Comparison of ENCODE assay signal across 11 mouse cellular contexts in genomic region chr4:155010870-155011269, GRCm38 (mm10). TPM values are rescaled to one million over a fixed set of nuclear protein-coding genes. Genes with fewer than 3 reads are reported as not detected.
DNase-seq lines count a peak whose midpoint lies in the region; ATAC-seq lines count a peak whose summit lies in the region.
"Had no signal": no experiment of that assay in that cellular context is flagged by ENCODE, and none has a peak within 500 bp of the region (broad histone marks: within the 10 kb centered on the region; RNA-seq: fewer than 3 reads in every experiment).

No protein-coding gene starts in this region.

- 93% methylated on average over 5 of the region's 5 CpGs for WGBS in limb, embryonic 10.5 days
- WGBS in kidney, embryonic 16.5 days: 82% methylated on average over 5 of the region's 5 CpGs

- peak; percentile 11 for DNase-seq in adrenal gland, adult 8-10 months
- DNase-seq in adrenal gland, adult 18-20 months (ENCODE audit: low spot score in 2 of 2): no peak
- peak; percentile 7 for DNase-seq in lung, postnatal 36 days
- no peak for DNase-seq in lung, adult 18-20 months
- peak; percentile 97 for DNase-seq in cerebellum, postnatal 10 days
- DNase-seq in limb, embryonic 10.5 days (ENCODE audit: low spot score): no peak
- DNase-seq in neural tube, embryonic 10.5 days (ENCODE audit: extremely low spot score, low spot score): no peak

- H3K9ac ChIP-seq in kidney, embryonic 16.5 days (replicated peaks; ENCODE audit: low read length): no peak overlapping the region
- H3K9ac ChIP-seq: embryonic facial prominence, embryonic 13.5 days; limb, embryonic 13.5 days had no signal

- no peaks in the 10 kb centered on the region for H3K36me3 ChIP-seq in limb, embryonic 10.5 days
- no peaks in the 10 kb centered on the region for H3K36me3 ChIP-seq in kidney, embryonic 16.5 days (ENCODE audit: insufficient read depth, low read length)
- H3K36me3 ChIP-seq: embryonic facial prominence, embryonic 13.5 days; limb, embryonic 13.5 days had no signal

- H3K4me1 ChIP-seq in limb, embryonic 10.5 days: peaks cover 52% of the 10 kb centered on the region
- 0 out of 2 replicates have a peak, but pooled peaks cover under 1% of the 10 kb centered on the region for H3K4me1 ChIP-seq in kidney, embryonic 16.5 days (ENCODE audit: insufficient read depth, low read length)
- H3K4me1 ChIP-seq: limb, embryonic 13.5 days had no signal

- no peaks in the 10 kb centered on the region for H3K9me3 ChIP-seq in limb, embryonic 10.5 days (replicated peaks)
- H3K9me3 ChIP-seq in kidney, embryonic 16.5 days (ENCODE audit: low read length): no peaks in the 10 kb centered on the region
- H3K9me3 ChIP-seq: embryonic facial prominence, embryonic 13.5 days; limb, embryonic 13.5 days had no signal

- H3K27ac ChIP-seq in limb, embryonic 10.5 days: 0 out of 2 replicates have a peak overlapping the region, but pooled peaks have one; percentile 20
- H3K27ac ChIP-seq in kidney, embryonic 16.5 days (ENCODE audit: low read length): no peak overlapping the region
- H3K27ac ChIP-seq: embryonic facial prominence, embryonic 13.5 days; limb, embryonic 13.5 days had no signal

- no peaks in the 10 kb centered on the region for H3K27me3 ChIP-seq in limb, embryonic 10.5 days (ENCODE audit: low read depth, poor library complexity, severe bottlenecking)
- H3K27me3 ChIP-seq in kidney, embryonic 16.5 days (ENCODE audit: insufficient read depth, low read length): no peaks in the 10 kb centered on the region
- H3K27me3 ChIP-seq: limb, embryonic 13.5 days had no signal

- H3K4me3 ChIP-seq in limb, embryonic 10.5 days: no peak overlapping the region
- no peak overlapping the region for H3K4me3 ChIP-seq in kidney, embryonic 16.5 days (ENCODE audit: low read length)
- H3K4me3 ChIP-seq: embryonic facial prominence, embryonic 13.5 days; limb, embryonic 13.5 days had no signal

- no peak overlapping the region for H3K4me2 ChIP-seq in kidney, embryonic 16.5 days (replicated peaks; ENCODE audit: low read depth, low read length)
- H3K4me2 ChIP-seq: embryonic facial prominence, embryonic 13.5 days; limb, embryonic 13.5 days had no signal

- ATAC-seq in kidney, embryonic 16.5 days (ENCODE audit: low FRiP score, low TSS enrichment): no peak

RNA-seq across cellular contexts. Expression of gene Plch2, which starts 45.7 kb away (rescaled TPM):
- 1 to 10 TPM in 2 of 4 experiments, under 1 TPM in 2; 0.46 to 2.3 (median 1.1) TPM for total RNA-seq in adrenal gland, adult 8-10 months (2022)
- total RNA-seq in adrenal gland, adult 18-20 months (2021): under 1 TPM; 0.33 to 0.35 TPM
- 1.5 and 1.8 TPM in 2 replicates for polyA plus RNA-seq in limb, embryonic 10.5 days (2016; fragmentation: Nextera tagmentation; extraction: Ambion mirVana)
- 3.6 and 3.8 TPM in 2 replicates for polyA plus RNA-seq in kidney, embryonic 16.5 days (2015; fragmentation: Nextera tagmentation; extraction: Ambion mirVana)
- total RNA-seq: hematopoietic stem cell, adult 5-6 weeks had no signal

RNA-seq across cellular contexts. Expression of gene Pank4, which starts 46.9 kb away (rescaled TPM):
- total RNA-seq in adrenal gland, adult 8-10 months (2022): 10 to 100 TPM; 27.8 to 38.1 (median 34.0) TPM
- 10 to 100 TPM; 28.3 to 31.9 TPM for total RNA-seq in adrenal gland, adult 18-20 months (2021)
- 45.8 and 56.5 TPM in 2 replicates for polyA plus RNA-seq in limb, embryonic 10.5 days (2016; fragmentation: Nextera tagmentation; extraction: Ambion mirVana)
- 51.9 and 53.8 TPM in 2 replicates for polyA plus RNA-seq in kidney, embryonic 16.5 days (2015; fragmentation: Nextera tagmentation; extraction: Ambion mirVana)

RNA-seq across cellular contexts. Expression of gene Hes5, which starts 50.1 kb away (rescaled TPM):
- total RNA-seq in adrenal gland, adult 8-10 months (2022): not detected
- total RNA-seq in adrenal gland, adult 18-20 months (2021): not detected
- polyA plus RNA-seq in limb, embryonic 10.5 days (2016; fragmentation: Nextera tagmentation; extraction: Ambion mirVana): 0.33 and 1.1 TPM in 2 replicates
- polyA plus RNA-seq in kidney, embryonic 16.5 days (2015; fragmentation: Nextera tagmentation; extraction: Ambion mirVana): 17.2 and 20.1 TPM in 2 replicates

RNA-seq across cellular contexts. Expression of gene Pex10, which starts 55.9 kb away (rescaled TPM):
- 10 to 100 TPM; 19.3 to 32.9 (median 21.7) TPM for total RNA-seq in adrenal gland, adult 8-10 months (2022)
- 10 to 100 TPM; 18.2 to 20.3 TPM for total RNA-seq in adrenal gland, adult 18-20 months (2021)
- polyA plus RNA-seq in limb, embryonic 10.5 days (2016; fragmentation: Nextera tagmentation; extraction: Ambion mirVana): 23.8 and 26.0 TPM in 2 replicates
- 26.3 and 27.3 TPM in 2 replicates for polyA plus RNA-seq in kidney, embryonic 16.5 days (2015; fragmentation: Nextera tagmentation; extraction: Ambion mirVana)

Comparison
In these comparisons a context has a peak if more than half of its experiments do, and no peak if none do; other contexts are left out.
1. DNase-seq: peak in adrenal gland, adult 8-10 months (single experiment), lung, postnatal 36 days (single experiment) and cerebellum, postnatal 10 days (2 of 2); none in adrenal gland, adult 18-20 months (0 of 2), lung, adult 18-20 months (0 of 2), limb, embryonic 10.5 days (single experiment) and neural tube, embryonic 10.5 days (single experiment).